Mouse (Mus musculus): ENCODE measurements around the gene Spink2.
"Not testable (repeated sequence)": the region's sequence is repeated elsewhere in the genome, so short reads cannot be mapped to it uniquely, and the experiment has no call there.

The Spink2 gene

GRCm38 (mm10) chr5:77200695-77201094, 10.6 kb downstream of the Spink2 start:
- DNase-seq (ENCODE audit: low spot score in 2 of 2), result no peak

- DNase-seq (ENCODE audit: low spot score in 2 of 2), result no peak
These were observed 17.3 kb downstream of the Spink2 start for GRCm38 (mm10) chr5:77193951-77194350.

- DNase-seq (ENCODE audit: low spot score in 2 of 2), result no peak
These were observed 18.0 kb downstream of the Spink2 start for GRCm38 (mm10) chr5:77193266-77193665.

- DNase-seq (ENCODE audit: low spot score in 2 of 2), result no peak
These were observed 19.6 kb downstream of the Spink2 start for GRCm38 (mm10) chr5:77191631-77192030.

GRCm38 (mm10) chr5:77191106-77191505, 20.2 kb downstream of the Spink2 start:
- no peak for DNase-seq (ENCODE audit: low spot score in 2 of 2)

- no peak for DNase-seq (ENCODE audit: low spot score in 2 of 2)
These were observed 22.5 kb downstream of the Spink2 start for GRCm38 (mm10) chr5:77188738-77189137.

GRCm38 (mm10) chr5:77185351-77185750, 25.9 kb downstream of the Spink2 start:
- DNase-seq (ENCODE audit: low spot score in 2 of 2), result no peak

- DNase-seq (ENCODE audit: low spot score in 2 of 2), result not testable (repeated sequence)
These were observed 27.4 kb downstream of the Spink2 start for GRCm38 (mm10) chr5:77183876-77184275.

- no peak for DNase-seq (ENCODE audit: low spot score in 2 of 2)
These were observed 27.9 kb downstream of the Spink2 start for GRCm38 (mm10) chr5:77183338-77183737.

GRCm38 (mm10) chr5:77181508-77181907, 29.8 kb downstream of the Spink2 start:
- no peak for DNase-seq (ENCODE audit: low spot score in 2 of 2)

GRCm38 (mm10) chr5:77178976-77179375, 32.3 kb downstream of the Spink2 start:
- DNase-seq (ENCODE audit: low spot score in 2 of 2), result no peak

- DNase-seq (ENCODE audit: low spot score in 2 of 2), result no peak
These were observed 33.3 kb downstream of the Spink2 start for GRCm38 (mm10) chr5:77178008-77178407.

- no peak for DNase-seq (ENCODE audit: low spot score in 2 of 2)
These were observed 36.5 kb downstream of the Spink2 start for GRCm38 (mm10) chr5:77174779-77175178.

- DNase-seq (ENCODE audit: low spot score in 2 of 2), result peak in 1 of 2 experiments; percentile 35
These were observed 40.7 kb downstream of the Spink2 start for GRCm38 (mm10) chr5:77170593-77170992.

- DNase-seq (ENCODE audit: low spot score in 2 of 2), result no peak
These were observed 43.8 kb downstream of the Spink2 start for GRCm38 (mm10) chr5:77167306-77167945.

- DNase-seq (ENCODE audit: low spot score in 2 of 2), result no peak
These were observed 45.3 kb downstream of the Spink2 start for GRCm38 (mm10) chr5:77165703-77166625.

GRCm38 (mm10) chr5:77163597-77163996, 47.7 kb downstream of the Spink2 start:
- DNase-seq (ENCODE audit: low spot score in 2 of 2), result no peak

- no peak for DNase-seq (ENCODE audit: low spot score in 2 of 2)
These were observed 48.7 kb downstream of the Spink2 start for GRCm38 (mm10) chr5:77162566-77162965.

- DNase-seq (ENCODE audit: low spot score in 2 of 2), result no peak
These were observed 53.3 kb downstream of the Spink2 start for GRCm38 (mm10) chr5:77157777-77158540.

- no peak for DNase-seq (ENCODE audit: low spot score in 2 of 2)
These were observed 54.3 kb downstream of the Spink2 start for GRCm38 (mm10) chr5:77156938-77157337.

GRCm38 (mm10) chr5:77155526-77155925, 55.7 kb downstream of the Spink2 start:
- no peak for DNase-seq (ENCODE audit: low spot score in 2 of 2)

Data from frontal cortex, postnatal 36 days (tissue).